Mouse (Mus musculus): ENCODE results near the gene Sertad2.
A peak's percentile ranks its signal among the peaks of the same experiment; 100 is the strongest.

The Sertad2 gene

GRCm38 (mm10) chr11:20681679-20682078 lies 138.6 kb downstream of the Sertad2 start:
- DNase-seq (ENCODE audit: low spot score) = no peak

- peak; percentile 37 for DNase-seq (ENCODE audit: low spot score)
These were observed 147.9 kb downstream of the Sertad2 start for GRCm38 (mm10) chr11:20691000-20691399.
